Mouse (Mus musculus): ENCODE data around the gene Csmd2. TPM values are rescaled to one million over a fixed set of nuclear protein-coding genes. Genes with fewer than 3 reads are reported as not detected.

Gene Csmd2
- total RNA-seq, 1 experiment = 0.80 TPM

GRCm38 (mm10) chr4:128265341-128265740 lies 277.7 kb downstream of the Csmd2 start:
- DNase-seq (ENCODE audit: low read depth, low spot score) = no peak
- Histone ChIP-seq H3K4me3 (ENCODE audit: insufficient read depth in 1 of 2, low read depth in 1 of 2, low read length in 2 of 2, poor library complexity in 1 of 2, severe bottlenecking in 1 of 2) (no peak overlapping the region), H3K36me3 (ENCODE audit: control insufficient read depth, insufficient read depth, low read length, poor library complexity, severe bottlenecking) (no peaks in the 10 kb centered on the region), H3K4me1 (ENCODE audit: control insufficient read depth in 2 of 2, insufficient read depth in 2 of 2, low read length in 2 of 2, poor library complexity in 1 of 2) (no peaks in the 10 kb centered on the region), H3K27ac (ENCODE audit: insufficient read depth, low read depth, low read length, poor library complexity, severe bottlenecking) (no peak overlapping the region), H3K9me3 (ENCODE audit: control insufficient read depth, insufficient read depth, low read depth, low read length) (no peaks in the 10 kb centered on the region), H3K9ac (ENCODE audit: insufficient read depth, low read depth, low read length, poor library complexity, severe bottlenecking) (no peak overlapping the region)
- in situ Hi-C loops (cut with MboI; ENCODE audit: low sequenced_read_pairs in 2 of 2, unreplicated experiment in 2 of 2) = no loop called here
- no peak for TF ChIP-seq CHD2 (IDR thresholded peaks at IDR 0.05; ENCODE audit: low read depth, low read length)

DNA sequence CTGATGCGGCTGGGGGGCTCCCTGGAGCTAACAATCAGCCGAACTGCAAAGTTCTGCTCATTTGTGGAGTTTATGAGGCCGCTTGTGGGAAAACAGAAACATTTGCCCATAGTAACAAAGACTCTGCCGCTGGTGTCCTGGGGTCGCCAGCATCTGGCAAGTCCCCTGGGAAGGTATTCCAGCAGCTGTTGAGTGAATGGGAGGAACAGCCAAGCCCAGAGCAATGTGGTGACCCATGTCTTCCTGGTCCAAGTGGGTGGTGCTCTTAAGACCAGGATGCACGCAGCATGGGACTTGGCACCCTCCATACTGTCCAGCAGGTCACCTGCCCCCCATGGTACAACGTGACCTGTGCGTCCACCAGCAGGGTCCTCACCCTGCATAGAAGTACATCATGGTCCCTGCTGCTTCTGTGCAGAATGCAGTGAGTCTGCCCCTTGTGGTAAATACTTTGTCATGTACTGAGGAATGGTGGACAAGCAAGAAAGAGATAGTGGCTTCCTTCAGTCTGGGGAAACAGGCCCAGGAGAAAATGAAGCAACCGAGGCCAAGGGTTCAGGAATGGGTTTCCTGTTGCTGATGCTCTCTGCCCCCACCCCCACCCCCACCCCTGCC lies 281.7 kb downstream of the Csmd2 start:
- H3K27ac ChIP-seq (ENCODE audit: insufficient read depth, low read depth, low read length, poor library complexity, severe bottlenecking) = no peak overlapping the region
- no peak overlapping the region for H3K9ac ChIP-seq (ENCODE audit: insufficient read depth, low read depth, low read length, poor library complexity, severe bottlenecking)
- no peaks in the 10 kb centered on the region for H3K36me3 ChIP-seq (ENCODE audit: control insufficient read depth, insufficient read depth, low read length, poor library complexity, severe bottlenecking)
- H3K9me3 ChIP-seq (ENCODE audit: control insufficient read depth, insufficient read depth, low read depth, low read length) = no peaks in the 10 kb centered on the region
- H3K4me1 ChIP-seq (ENCODE audit: control insufficient read depth in 2 of 2, insufficient read depth in 2 of 2, low read length in 2 of 2, poor library complexity in 1 of 2) = no peaks in the 10 kb centered on the region
- no peak for TF ChIP-seq HCFC1 (IDR thresholded peaks at IDR 0.05; ENCODE audit: borderline replicate concordance, insufficient read depth, low read length)
- TF ChIP-seq CHD2 (IDR thresholded peaks at IDR 0.05; ENCODE audit: low read depth, low read length) = no peak
- TF ChIP-seq MAFK (IDR thresholded peaks at IDR 0.05; ENCODE audit: insufficient read depth, low read depth, low read length) = no peak
- TF ChIP-seq ZC3H11A (IDR thresholded peaks at IDR 0.05; ENCODE audit: borderline replicate concordance, low read depth, low read length) = no peak
- no peak for TF ChIP-seq ZNF384 (IDR thresholded peaks at IDR 0.05; ENCODE audit: low read depth, low read length)
- H3K4me3 ChIP-seq (ENCODE audit: insufficient read depth in 1 of 2, low read depth in 1 of 2, low read length in 2 of 2, poor library complexity in 1 of 2, severe bottlenecking in 1 of 2) = no peak overlapping the region
- in situ Hi-C loops (cut with MboI; ENCODE audit: low sequenced_read_pairs in 2 of 2, unreplicated experiment in 2 of 2) = no loop called here
- DNase-seq (ENCODE audit: low read depth, low spot score) = no peak

GRCm38 (mm10) chr4:128270177-128270576 lies 282.5 kb downstream of the Csmd2 start:
- Histone ChIP-seq H3K4me3 (ENCODE audit: insufficient read depth in 1 of 2, low read depth in 1 of 2, low read length in 2 of 2, poor library complexity in 1 of 2, severe bottlenecking in 1 of 2) (no peak overlapping the region), H3K27ac (ENCODE audit: insufficient read depth, low read depth, low read length, poor library complexity, severe bottlenecking) (no peak overlapping the region), H3K9ac (ENCODE audit: insufficient read depth, low read depth, low read length, poor library complexity, severe bottlenecking) (no peak overlapping the region), H3K36me3 (ENCODE audit: control insufficient read depth, insufficient read depth, low read length, poor library complexity, severe bottlenecking) (no peaks in the 10 kb centered on the region), H3K9me3 (ENCODE audit: control insufficient read depth, insufficient read depth, low read depth, low read length) (no peaks in the 10 kb centered on the region), H3K4me1 (ENCODE audit: control insufficient read depth in 2 of 2, insufficient read depth in 2 of 2, low read length in 2 of 2, poor library complexity in 1 of 2) (no peaks in the 10 kb centered on the region)
- in situ Hi-C loops (cut with MboI; ENCODE audit: low sequenced_read_pairs in 2 of 2, unreplicated experiment in 2 of 2) = no loop called here
- DNase-seq (ENCODE audit: low read depth, low spot score) = no peak
- no peak for TF ChIP-seq CHD2 (IDR thresholded peaks at IDR 0.05; ENCODE audit: low read depth, low read length)
- TF ChIP-seq ZNF384 (IDR thresholded peaks at IDR 0.05; ENCODE audit: low read depth, low read length) = no peak
- TF ChIP-seq MAFK (IDR thresholded peaks at IDR 0.05; ENCODE audit: insufficient read depth, low read depth, low read length) = no peak
- no peak for TF ChIP-seq HCFC1 (IDR thresholded peaks at IDR 0.05; ENCODE audit: borderline replicate concordance, insufficient read depth, low read length)
- no peak for TF ChIP-seq ZC3H11A (IDR thresholded peaks at IDR 0.05; ENCODE audit: borderline replicate concordance, low read depth, low read length)

GRCm38 (mm10) chr4:128270931-128271330 lies 283.3 kb downstream of the Csmd2 start:
- DNase-seq (ENCODE audit: low read depth, low spot score) = no peak
- no peaks in the 10 kb centered on the region for H3K9me3 ChIP-seq (ENCODE audit: control insufficient read depth, insufficient read depth, low read depth, low read length)
- no peaks in the 10 kb centered on the region for H3K36me3 ChIP-seq (ENCODE audit: control insufficient read depth, insufficient read depth, low read length, poor library complexity, severe bottlenecking)
- TF ChIP-seq MAFK (IDR thresholded peaks at IDR 0.05; ENCODE audit: insufficient read depth, low read depth, low read length) = no peak
- no peak for TF ChIP-seq HCFC1 (IDR thresholded peaks at IDR 0.05; ENCODE audit: borderline replicate concordance, insufficient read depth, low read length)
- no peak for TF ChIP-seq CHD2 (IDR thresholded peaks at IDR 0.05; ENCODE audit: low read depth, low read length)
- no peaks in the 10 kb centered on the region for H3K4me1 ChIP-seq (ENCODE audit: control insufficient read depth in 2 of 2, insufficient read depth in 2 of 2, low read length in 2 of 2, poor library complexity in 1 of 2)
- H3K4me3 ChIP-seq (ENCODE audit: insufficient read depth in 1 of 2, low read depth in 1 of 2, low read length in 2 of 2, poor library complexity in 1 of 2, severe bottlenecking in 1 of 2) = no peak overlapping the region
- no peak overlapping the region for H3K27ac ChIP-seq (ENCODE audit: insufficient read depth, low read depth, low read length, poor library complexity, severe bottlenecking)
- in situ Hi-C loops (cut with MboI; ENCODE audit: low sequenced_read_pairs in 2 of 2, unreplicated experiment in 2 of 2) = no loop called here
- no peak overlapping the region for H3K9ac ChIP-seq (ENCODE audit: insufficient read depth, low read depth, low read length, poor library complexity, severe bottlenecking)

DNA sequence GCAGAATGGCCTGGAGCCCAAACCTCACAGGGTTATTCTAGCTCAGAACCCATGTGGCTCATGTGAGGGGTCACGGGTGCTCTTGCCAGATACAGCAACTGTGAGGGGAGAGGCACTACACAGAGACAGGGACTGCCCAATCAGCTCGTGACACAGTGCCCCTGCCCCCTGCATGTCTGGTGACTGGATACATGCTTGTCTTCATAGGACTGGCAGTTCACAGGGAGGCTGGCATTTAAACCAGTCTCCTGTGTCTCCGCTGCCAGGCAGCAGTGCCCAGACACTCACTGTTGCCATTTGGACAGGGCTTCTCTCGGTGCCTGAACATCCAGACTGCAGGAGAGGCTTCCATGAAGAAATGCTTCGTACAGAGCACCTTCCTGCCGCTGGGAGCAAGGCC lies 284.8 kb downstream of the Csmd2 start:
- Histone ChIP-seq H3K9ac (ENCODE audit: insufficient read depth, low read depth, low read length, poor library complexity, severe bottlenecking) (no peak overlapping the region), H3K9me3 (ENCODE audit: control insufficient read depth, insufficient read depth, low read depth, low read length) (no peaks in the 10 kb centered on the region), H3K4me3 (ENCODE audit: insufficient read depth in 1 of 2, low read depth in 1 of 2, low read length in 2 of 2, poor library complexity in 1 of 2, severe bottlenecking in 1 of 2) (no peak overlapping the region), H3K36me3 (ENCODE audit: control insufficient read depth, insufficient read depth, low read length, poor library complexity, severe bottlenecking) (no peaks in the 10 kb centered on the region), H3K4me1 (ENCODE audit: control insufficient read depth in 2 of 2, insufficient read depth in 2 of 2, low read length in 2 of 2, poor library complexity in 1 of 2) (no peaks in the 10 kb centered on the region), H3K27ac (ENCODE audit: insufficient read depth, low read depth, low read length, poor library complexity, severe bottlenecking) (no peak overlapping the region)
- TF ChIP-seq ZNF384 (IDR thresholded peaks at IDR 0.05; ENCODE audit: low read depth, low read length) (no peak), ZC3H11A (IDR thresholded peaks at IDR 0.05; ENCODE audit: borderline replicate concordance, low read depth, low read length) (no peak), MAFK (IDR thresholded peaks at IDR 0.05; ENCODE audit: insufficient read depth, low read depth, low read length) (no peak), HCFC1 (IDR thresholded peaks at IDR 0.05; ENCODE audit: borderline replicate concordance, insufficient read depth, low read length) (no peak), CHD2 (IDR thresholded peaks at IDR 0.05; ENCODE audit: low read depth, low read length) (no peak)
- DNase-seq (ENCODE audit: low read depth, low spot score) = no peak
- in situ Hi-C loops (cut with MboI; ENCODE audit: low sequenced_read_pairs in 2 of 2, unreplicated experiment in 2 of 2) = no loop called here
